Mouse (Mus musculus) thymus, adult 2 months (tissue): ENCODE data around the gene Bcl9l.

Source experiments
- CTCF ChIP-seq: fragments of 200-500 bp; IDR thresholded peaks from 2 replicates; pipeline ENCODE4 v1.5.1; 2012; ENCODE audit warnings: mild to moderate bottlenecking, control low read depth, low read length, moderate library complexity, borderline replicate concordance; ENCODE audit not compliant: control insufficient read depth, poor library complexity, insufficient read depth; ENCODE audit errors: extremely low read depth
- POLR2A ChIP-seq: fragments of 200-500 bp; IDR thresholded peaks from 2 replicates; pipeline ENCODE4 v1.6.1; 2012; ENCODE audit warnings: mild to moderate bottlenecking, low read length, control low read depth, moderate library complexity; ENCODE audit not compliant: control insufficient read depth, poor library complexity, insufficient read depth; ENCODE audit errors: extremely low read depth

DNA sequence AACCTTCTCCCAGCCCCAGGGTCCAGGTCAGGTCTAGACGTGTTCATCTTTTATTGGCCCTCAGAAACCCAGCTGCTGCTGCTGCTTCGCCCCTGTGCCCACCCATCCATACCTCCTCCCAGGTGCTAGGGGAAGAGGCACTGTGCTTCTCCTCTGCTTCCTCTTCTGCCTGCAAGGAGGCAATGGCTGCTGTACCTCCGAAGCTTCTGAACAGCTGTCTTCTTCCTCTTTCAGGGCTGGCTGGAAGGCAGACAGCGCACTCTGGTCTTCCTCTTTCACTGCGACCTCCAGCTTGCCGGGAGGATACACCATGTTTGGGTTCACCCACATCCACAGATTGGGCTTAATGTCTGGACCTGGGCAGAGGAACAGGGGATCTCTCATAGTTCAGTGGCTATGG, 46.9 kb upstream of the Bcl9l start:
- TF ChIP-seq CTCF = no peak
- TF ChIP-seq POLR2A = no peak
